Mouse (Mus musculus) testis, postnatal 14 days (tissue): ENCODE measurements around the gene Grip1.
A peak's percentile ranks its signal among the peaks of the same experiment; 100 is the strongest.
"Not testable (repeated sequence)": the region's sequence is repeated elsewhere in the genome, so short reads cannot be mapped to it uniquely, and the experiment has no call there.

Experiments used
- DNase-seq: peaks from one replicate; pipeline ENCODE4 v3.0.0; 2021; ENCODE audit warnings: low spot score

Gene Grip1

GRCm38 (mm10) chr10:120061238-120062130 is 607.9 kb downstream of the Grip1 start:
- DNase-seq: no peak

GRCm38 (mm10) chr10:120064424-120064823 is 610.8 kb downstream of the Grip1 start:
- peak; percentile 9 for DNase-seq

GRCm38 (mm10) chr10:120066319-120066718 is 612.7 kb downstream of the Grip1 start:
- no peak for DNase-seq

- no peak for DNase-seq
These were observed 624.2 kb downstream of the Grip1 start for GRCm38 (mm10) chr10:120077850-120078249.

- no peak for DNase-seq
These were observed 638.9 kb downstream of the Grip1 start for GRCm38 (mm10) chr10:120092548-120092947.

DNA sequence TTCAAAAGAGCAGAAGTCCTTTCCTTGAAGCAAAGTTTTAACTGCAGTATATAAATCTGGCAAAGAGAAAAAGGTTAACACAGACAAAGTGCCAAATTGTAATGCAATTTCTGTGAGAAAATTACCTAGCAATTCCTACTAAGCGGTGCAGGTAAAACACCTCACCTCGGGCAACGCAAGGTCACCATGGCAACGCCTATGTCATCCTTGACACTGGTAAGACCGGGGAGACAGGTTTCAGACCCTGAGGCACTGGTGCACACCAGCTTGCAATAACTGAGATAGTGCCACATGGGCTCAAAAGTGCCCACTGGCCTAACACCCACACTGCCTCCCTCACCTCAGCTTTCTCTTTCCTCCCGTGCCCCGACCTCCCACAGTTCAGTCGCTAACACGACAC is 641.5 kb downstream of the Grip1 start:
- DNase-seq: no peak

DNA sequence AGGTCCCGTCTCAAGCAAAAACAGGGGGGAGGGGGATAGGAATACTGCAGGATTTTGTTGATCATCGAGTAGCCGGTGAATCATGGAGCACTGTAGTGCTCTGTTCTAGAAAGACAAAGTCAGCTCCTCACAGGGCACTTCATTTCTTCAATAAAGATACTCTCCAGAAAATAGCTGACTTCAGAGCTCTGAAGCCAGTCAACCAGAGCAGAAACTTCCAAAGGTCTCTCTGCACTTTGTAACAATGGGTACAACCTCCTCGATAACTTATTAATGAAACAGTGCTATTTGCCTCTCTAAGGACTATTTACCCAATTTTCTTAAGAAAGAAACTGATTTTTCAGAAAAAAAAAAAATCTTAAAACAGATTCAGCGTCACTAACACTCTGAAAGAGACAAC is 642.1 kb downstream of the Grip1 start:
- no peak for DNase-seq

DNA sequence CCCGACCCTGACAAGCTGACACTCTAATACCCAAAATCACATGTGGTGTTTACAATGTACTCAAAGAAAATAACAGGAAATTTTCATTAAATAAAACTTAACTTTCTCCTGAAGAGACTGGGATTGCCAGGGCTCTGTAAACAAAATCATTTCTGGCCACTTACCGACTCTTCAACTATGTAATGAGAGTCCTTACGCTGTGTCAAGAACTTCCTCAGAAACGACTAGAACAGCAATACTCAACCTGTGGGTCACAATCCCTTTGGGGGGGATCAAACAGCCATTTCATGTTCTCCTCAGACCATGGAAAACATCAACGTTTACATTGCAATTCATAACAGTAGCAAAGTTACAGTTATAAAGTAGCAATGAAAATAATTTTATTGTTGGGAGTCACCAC is 643.9 kb downstream of the Grip1 start:
- no peak for DNase-seq

DNA sequence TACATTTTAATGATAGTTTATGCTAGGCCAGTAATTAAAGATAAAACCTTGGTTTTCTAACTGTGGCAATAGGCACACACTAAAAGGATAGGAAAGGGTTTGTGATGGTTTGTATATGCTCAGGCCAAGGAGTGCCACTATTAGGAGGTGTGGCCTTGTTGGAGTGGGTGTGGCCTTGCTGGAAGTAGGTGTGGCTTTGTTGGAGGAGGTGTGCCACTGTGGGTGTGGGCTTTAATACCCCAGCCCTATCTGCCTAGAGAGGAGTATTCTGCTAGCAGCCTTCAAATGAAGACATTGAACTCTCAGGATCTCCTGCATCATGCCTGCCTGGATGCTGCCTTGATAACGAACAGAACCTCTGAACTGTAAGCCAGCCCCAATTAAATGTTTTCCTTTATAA is 647.2 kb downstream of the Grip1 start:
- no peak for DNase-seq

GRCm38 (mm10) chr10:120111691-120112319 is 658.2 kb downstream of the Grip1 start:
- DNase-seq: no peak

- peak; percentile 91 for DNase-seq
These were observed 659.1 kb downstream of the Grip1 start, which contains the start of gene Helb for GRCm38 (mm10) chr10:120112507-120113396. TSS of gene Helb (minus strand) at chr10:120112987.

- DNase-seq: not testable (repeated sequence)
These were observed 659.9 kb downstream of the Grip1 start for GRCm38 (mm10) chr10:120113482-120113881.

- no peak for DNase-seq
These were observed 660.4 kb downstream of the Grip1 start for GRCm38 (mm10) chr10:120113980-120114379.

GRCm38 (mm10) chr10:120114493-120114892 is 660.9 kb downstream of the Grip1 start:
- no peak for DNase-seq

DNA sequence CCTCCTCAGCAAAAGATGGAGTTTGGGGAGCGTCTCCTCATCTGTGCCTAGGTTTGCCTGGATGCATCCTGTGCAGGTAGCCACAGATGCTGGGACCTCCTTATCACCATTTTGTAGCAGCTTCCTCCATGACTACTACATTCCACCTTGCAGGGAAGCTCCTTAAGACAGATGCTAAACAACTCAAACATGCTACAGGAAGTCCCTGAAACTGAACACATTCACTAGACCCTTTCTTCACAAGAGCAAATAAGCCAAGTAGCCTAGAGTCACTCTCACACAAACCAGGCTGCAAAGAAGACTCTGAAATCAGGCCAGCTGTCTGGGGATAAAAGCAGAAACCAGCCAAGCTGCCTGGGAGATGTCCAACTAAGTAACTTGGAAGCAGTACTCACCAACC is 661.6 kb downstream of the Grip1 start:
- no peak for DNase-seq

GRCm38 (mm10) chr10:120123721-120124120 is 670.1 kb downstream of the Grip1 start:
- DNase-seq: no peak

- DNase-seq: peak; percentile 68
These were observed 671.3 kb downstream of the Grip1 start for GRCm38 (mm10) chr10:120124801-120125464.

GRCm38 (mm10) chr10:120125465-120125857 is 671.8 kb downstream of the Grip1 start:
- no peak for DNase-seq

DNA sequence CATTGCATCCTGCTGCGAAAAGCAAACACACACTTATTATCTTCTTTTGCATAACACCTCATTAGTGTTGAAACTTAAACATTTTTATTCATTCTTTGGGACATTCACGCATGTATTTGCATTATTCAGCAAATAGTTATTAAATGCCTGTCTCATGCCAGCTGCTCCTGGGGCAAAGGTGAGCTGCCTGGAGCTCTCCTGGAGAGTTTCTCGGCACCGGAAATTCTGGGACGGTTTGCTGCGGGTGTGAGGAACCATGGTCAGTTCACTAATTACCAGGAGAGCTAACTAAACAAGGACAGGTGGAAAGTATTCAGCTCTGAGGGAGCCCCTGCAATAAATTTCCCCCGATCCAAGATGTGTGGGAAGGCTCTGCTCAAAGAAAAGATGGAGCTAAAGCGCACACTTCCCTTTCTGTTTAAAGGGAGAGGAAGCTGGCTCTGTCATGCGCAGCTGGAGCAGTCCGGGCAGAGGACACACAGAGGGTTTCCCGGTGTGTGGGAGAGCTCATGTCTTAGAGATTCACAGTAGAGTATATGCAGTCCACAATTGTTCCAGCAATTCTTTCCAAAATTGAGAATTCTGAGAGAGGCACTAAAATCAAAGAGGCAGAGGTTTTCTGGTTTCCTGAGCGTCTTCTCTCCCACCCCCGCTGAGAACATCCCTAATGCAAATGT is 675.1 kb downstream of the Grip1 start:
- no peak for DNase-seq

DNA sequence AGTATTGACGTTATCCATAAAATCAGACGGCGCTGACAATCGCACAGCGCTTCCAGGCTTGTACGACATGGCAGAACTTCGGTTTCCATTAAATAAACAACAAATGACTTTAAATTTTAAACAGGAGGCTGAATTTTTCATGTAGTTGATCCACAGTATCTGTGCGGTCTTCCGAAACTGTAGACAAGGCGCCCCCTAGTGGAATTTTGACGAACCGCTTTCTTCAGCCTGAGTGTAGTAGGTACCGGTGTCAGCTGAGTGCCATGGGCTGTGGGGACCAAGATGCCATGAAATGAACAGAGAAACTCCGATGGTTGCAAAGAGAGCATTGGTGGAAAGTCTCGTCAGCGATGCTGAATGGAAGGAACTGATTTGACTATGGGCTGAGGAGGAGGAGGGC is 677.0 kb downstream of the Grip1 start:
- DNase-seq: peak; percentile 29

- no peak for DNase-seq
These were observed 680.1 kb downstream of the Grip1 start for GRCm38 (mm10) chr10:120133697-120134096.
